Mouse (Mus musculus) cerebellum, postnatal 25 days (tissue): ENCODE measurements at regions not wholly inside any gene's neighbourhood (a gene's known extent, or its start where the extent isn't known, plus 50 kb on each side); places are given as distances from the start of the nearest gene placed in this dataset.

Source experiments
- DNase-seq, 2 experiments: peaks; one replicate each; pipeline ENCODE4 v3.0.0; 2021; ENCODE audit warnings: mixed read lengths in 2 of 2

- DNase-seq = no peak
Measured at GRCm38 (mm10) chr4:150721619-150722283, 69.8 kb upstream of the Slc45a1 start.

GRCm38 (mm10) chr4:150717866-150718265, 65.9 kb upstream of the Slc45a1 start:
- DNase-seq = peak in 1 of 2 experiments; percentile 10

GRCm38 (mm10) chr4:150715051-150715450, 63.1 kb upstream of the Slc45a1 start:
- DNase-seq = no peak

- no peak for DNase-seq
Measured at GRCm38 (mm10) chr4:150713291-150713690, 61.3 kb upstream of the Slc45a1 start.

- DNase-seq = no peak
Measured at GRCm38 (mm10) chr4:150712856-150713255, 60.9 kb upstream of the Slc45a1 start.

GRCm38 (mm10) chr4:150711646-150712045, 59.7 kb upstream of the Slc45a1 start:
- no peak for DNase-seq

- no peak for DNase-seq
Measured at GRCm38 (mm10) chr4:150709391-150710130, 57.6 kb upstream of the Slc45a1 start.

GRCm38 (mm10) chr4:150708572-150708984, 56.6 kb upstream of the Slc45a1 start:
- DNase-seq = no peak

GRCm38 (mm10) chr4:150707725-150708571, 56.0 kb upstream of the Slc45a1 start:
- DNase-seq = peak; percentile 64 to 76

- DNase-seq = peak in 1 of 2 experiments; percentile 20
Measured at GRCm38 (mm10) chr4:150706793-150707724, 55.1 kb upstream of the Slc45a1 start.

- no peak for DNase-seq
Measured at GRCm38 (mm10) chr4:150706291-150706690, 54.3 kb upstream of the Slc45a1 start.

GRCm38 (mm10) chr4:150703266-150703665, 51.3 kb upstream of the Slc45a1 start:
- no peak for DNase-seq
